Comparison of ENCODE assay signal across 9 mouse cellular contexts in the genomic region with DNA sequence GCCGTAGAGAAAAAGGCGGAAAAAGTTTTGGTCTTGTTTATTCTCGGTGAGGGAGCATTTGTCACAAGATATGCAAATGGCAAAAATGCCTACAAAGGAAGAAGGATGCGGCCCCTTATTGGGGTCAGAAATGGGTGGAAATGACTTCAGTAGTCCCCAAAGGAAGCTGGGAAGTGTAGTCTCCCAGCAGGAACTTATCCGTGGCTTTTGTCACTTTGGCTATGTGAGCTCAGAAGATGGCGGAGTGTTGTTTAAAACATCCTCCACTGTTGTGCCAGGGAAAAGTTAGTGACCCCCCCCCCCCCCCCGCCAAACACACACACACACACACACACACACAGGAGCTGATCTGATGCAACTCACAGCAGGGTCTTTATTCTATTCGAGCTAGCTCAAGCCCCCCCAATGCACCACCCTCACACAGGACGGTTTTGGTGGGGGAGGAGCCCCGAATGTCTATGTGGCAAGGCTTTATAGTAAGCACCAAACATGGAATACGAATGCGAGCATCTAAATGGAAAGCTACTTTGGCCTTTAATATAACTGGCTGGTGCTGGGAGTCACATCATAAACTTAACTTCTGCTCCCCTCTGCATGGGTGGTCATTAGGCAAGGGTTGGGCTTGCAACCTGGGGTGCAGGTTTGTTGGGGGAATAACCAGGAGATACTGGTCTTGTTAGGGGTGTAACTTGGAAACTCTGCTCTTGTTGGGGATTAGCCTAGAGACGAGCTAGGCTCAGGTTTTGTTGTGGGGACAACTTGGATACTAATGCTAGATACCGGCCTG. TPM values are rescaled to one million over a fixed set of nuclear protein-coding genes. Genes with fewer than 3 reads are reported as not detected.
DNase-seq lines count a peak whose midpoint lies in the region; ATAC-seq and TF ChIP-seq lines count a peak whose summit lies in the region.
"Had no signal": no experiment of that assay in that cellular context is flagged by ENCODE, and none has a peak within 500 bp of the region (broad histone marks: within the 10 kb centered on the region; RNA-seq: fewer than 3 reads in every experiment).

No protein-coding gene starts in this region.

- peaks cover 6% of the 10 kb centered on the region for H3K4me1 ChIP-seq in heart, adult 2 months (ENCODE audit: control insufficient read depth, insufficient read depth, low read length)
- peaks cover 15% of the 10 kb centered on the region for H3K4me1 ChIP-seq in limb, embryonic 13.5 days
- H3K4me1 ChIP-seq in midbrain, embryonic 11.5 days (ENCODE audit: control insufficient read depth, insufficient read depth, low read length) = peaks cover 12% of the 10 kb centered on the region

- H3K4me2 ChIP-seq in limb, embryonic 13.5 days (replicated peaks) = peak overlapping the region; percentile 79
- peak overlapping the region; percentile 82 for H3K4me2 ChIP-seq in midbrain, embryonic 11.5 days

- H3K27ac ChIP-seq in heart, adult 2 months = peak overlapping the region; percentile 99
- H3K27ac ChIP-seq in limb, embryonic 13.5 days = peak overlapping the region; percentile 93
- H3K27ac ChIP-seq in midbrain, embryonic 11.5 days (ENCODE audit: low read depth, low read length) = peak overlapping the region; percentile 93

- WGBS in heart, adult 2 months = 28% methylated on average over 13 of the region's 14 CpGs
- WGBS in limb, embryonic 13.5 days = 31% methylated on average over 14 of the region's 14 CpGs
- 28% methylated on average over 14 of the region's 14 CpGs for WGBS in midbrain, embryonic 11.5 days

- peak; percentile 75 for DNase-seq in gastrocnemius, adult 18-20 months (ENCODE audit: low spot score)
- no peak for DNase-seq in gastrocnemius, postnatal 14 days
- DNase-seq in cerebellum, adult 9-10 months = peak; percentile 89
- DNase-seq in heart, adult 2 months = peak; percentile 44 to 73
- peak; percentile 63 to 80 for DNase-seq in kidney, adult 8-10 months
- no peak for DNase-seq in midbrain, embryonic 11.5 days (ENCODE audit: low spot score, missing footprints)
- peak; percentile 63 for DNase-seq in thymus, postnatal 0 days (ENCODE audit: low spot score)

- no peak for TF ChIP-seq EP300 in heart, adult 2 months (IDR thresholded peaks at IDR 0.05; ENCODE audit: insufficient read depth, low read depth, low read length)

- peak; percentile 84 for ATAC-seq in limb, embryonic 13.5 days (ENCODE audit: low FRiP score, low read depth)
- peak; percentile 87 for ATAC-seq in midbrain, embryonic 11.5 days (ENCODE audit: low FRiP score)

- H3K9me3 ChIP-seq in limb, embryonic 13.5 days = 0 out of 2 replicates have a peak, but pooled peaks cover 3% of the 10 kb centered on the region
- no peaks in the 10 kb centered on the region for H3K9me3 ChIP-seq in midbrain, embryonic 11.5 days (ENCODE audit: control insufficient read depth, low read length)

- TF ChIP-seq POLR2A in heart, adult 2 months (IDR thresholded peaks at IDR 0.05; ENCODE audit: insufficient read depth, low read depth, low read length) = peak; percentile 27

- no peaks in the 10 kb centered on the region for H3K79me2 ChIP-seq in heart, adult 2 months (replicated peaks; ENCODE audit: control insufficient read depth, insufficient read depth, low read length)

- intact Hi-C loops in gastrocnemius, postnatal 14 days (cut with DNase I; ENCODE audit: low total_unique reads) = no loop called here
- intact Hi-C loops in heart, adult 2 months (cut with DNase I) = no loop called here

- peak overlapping the region; percentile 59 for H3K4me3 ChIP-seq in heart, adult 2 months
- peak overlapping the region; percentile 55 for H3K4me3 ChIP-seq in limb, embryonic 13.5 days
- peak overlapping the region; percentile 55 for H3K4me3 ChIP-seq in midbrain, embryonic 11.5 days (ENCODE audit: low read depth, low read length)

- H3K9ac ChIP-seq in heart, adult 2 months (ENCODE audit: low read depth, low read length) = peak overlapping the region; percentile 89
- peak overlapping the region; percentile 71 for H3K9ac ChIP-seq in limb, embryonic 13.5 days
- peak overlapping the region; percentile 81 for H3K9ac ChIP-seq in midbrain, embryonic 11.5 days (ENCODE audit: low read length)

- H3K36me3 ChIP-seq in heart, adult 2 months (ENCODE audit: control insufficient read depth, insufficient read depth, low read length) = no peaks in the 10 kb centered on the region
- peaks cover 8% of the 10 kb centered on the region; the same call in 1 of the 2 replicates for H3K36me3 ChIP-seq in limb, embryonic 13.5 days
- no peaks in the 10 kb centered on the region for H3K36me3 ChIP-seq in midbrain, embryonic 11.5 days (ENCODE audit: control insufficient read depth, insufficient read depth, low read length)

- no peaks in the 10 kb centered on the region for H3K27me3 ChIP-seq in heart, adult 2 months (ENCODE audit: control insufficient read depth, insufficient read depth, low read length)
- H3K27me3 ChIP-seq in limb, embryonic 13.5 days = no peaks in the 10 kb centered on the region
- H3K27me3 ChIP-seq in midbrain, embryonic 11.5 days (ENCODE audit: control insufficient read depth, insufficient read depth, low read length) = no peaks in the 10 kb centered on the region

- no peak for TF ChIP-seq CTCF in heart, adult 2 months (IDR thresholded peaks at IDR 0.05)

RNA-seq across cellular contexts. Expression of a gene that starts 0.7 kb away (rescaled TPM):
- 10 to 100 TPM; 21.1 to 25.5 TPM for total RNA-seq in gastrocnemius, adult 18-20 months (2021)
- total RNA-seq in gastrocnemius, postnatal 14 days (2021) = 10 to 100 TPM; 13.2 to 15.4 TPM
- 10 to 100 TPM; 14.9 to 16.6 TPM for total RNA-seq in heart, adult 2 months (2021)
- 13.9 and 19.8 TPM in 2 replicates for polyA plus RNA-seq in heart, adult 2 months (2012; rRNA removed)
- polyA plus RNA-seq in limb, embryonic 13.5 days (2015; fragmentation: Nextera tagmentation; extraction: Ambion mirVana) = 6.9 and 11.6 TPM in 2 replicates
- 15.5 and 15.9 TPM in 2 replicates for polyA plus RNA-seq in midbrain, embryonic 11.5 days (2014; fragmentation: Nextera tagmentation; extraction: Ambion mirVana)
- polyA plus RNA-seq in thymus, postnatal 0 days (2015; fragmentation: Nextera tagmentation; extraction: Ambion mirVana) = 6.1 and 6.8 TPM in 2 replicates
- total RNA-seq: MEL had no signal

RNA-seq across cellular contexts. Expression of a gene that starts 17.3 kb away (rescaled TPM):
- total RNA-seq in gastrocnemius, adult 18-20 months (2021) = 10 to 100 TPM; 14.6 to 24.8 TPM
- total RNA-seq in gastrocnemius, postnatal 14 days (2021) = 10 to 100 TPM; 22.2 to 35.7 TPM
- total RNA-seq in heart, adult 2 months (2021) = 10 to 100 TPM; 70.9 to 82.4 TPM
- polyA plus RNA-seq in heart, adult 2 months (2012; rRNA removed) = 93.7 and 99.3 TPM in 2 replicates
- 10.3 and 10.9 TPM in 2 replicates for polyA plus RNA-seq in limb, embryonic 13.5 days (2015; fragmentation: Nextera tagmentation; extraction: Ambion mirVana)
- polyA plus RNA-seq in midbrain, embryonic 11.5 days (2014; fragmentation: Nextera tagmentation; extraction: Ambion mirVana) = 1.4 and 1.6 TPM in 2 replicates
- 14.9 and 18.0 TPM in 2 replicates for polyA plus RNA-seq in thymus, postnatal 0 days (2015; fragmentation: Nextera tagmentation; extraction: Ambion mirVana)
- total RNA-seq: MEL had no signal

RNA-seq across cellular contexts. Expression of a gene that starts 17.9 kb away (rescaled TPM):
- total RNA-seq in gastrocnemius, adult 18-20 months (2021) = 10 to 100 TPM; 38.5 to 46.1 TPM
- total RNA-seq in gastrocnemius, postnatal 14 days (2021) = 10 to 100 TPM; 48.6 to 48.9 TPM
- 10 to 100 TPM; 17.8 to 18.1 TPM for total RNA-seq in heart, adult 2 months (2021)
- polyA plus RNA-seq in heart, adult 2 months (2012; rRNA removed) = 18.5 and 24.3 TPM in 2 replicates
- 9.2 and 9.3 TPM in 2 replicates for polyA plus RNA-seq in limb, embryonic 13.5 days (2015; fragmentation: Nextera tagmentation; extraction: Ambion mirVana)
- 64.4 and 71.4 TPM in 2 replicates for polyA plus RNA-seq in midbrain, embryonic 11.5 days (2014; fragmentation: Nextera tagmentation; extraction: Ambion mirVana)
- 0.78 and 1.1 TPM in 2 replicates for polyA plus RNA-seq in thymus, postnatal 0 days (2015; fragmentation: Nextera tagmentation; extraction: Ambion mirVana)
- total RNA-seq: MEL had no signal

RNA-seq across cellular contexts. Expression of a gene that starts 34.1 kb away (rescaled TPM):
- total RNA-seq in gastrocnemius, adult 18-20 months (2021) = not detected
- not detected for total RNA-seq in gastrocnemius, postnatal 14 days (2021)
- total RNA-seq in heart, adult 2 months (2021) = not detected
- not detected in 2 replicates for polyA plus RNA-seq in heart, adult 2 months (2012; rRNA removed)
- polyA plus RNA-seq in limb, embryonic 13.5 days (2015; fragmentation: Nextera tagmentation; extraction: Ambion mirVana) = not detected in 2 replicates
- not detected in 2 replicates for polyA plus RNA-seq in midbrain, embryonic 11.5 days (2014; fragmentation: Nextera tagmentation; extraction: Ambion mirVana)
- polyA plus RNA-seq in thymus, postnatal 0 days (2015; fragmentation: Nextera tagmentation; extraction: Ambion mirVana) = 0.48 TPM in 1 of 2 replicates, not detected in the other
- total RNA-seq: MEL had no signal

RNA-seq across cellular contexts. Expression of a gene that starts 38.4 kb away (rescaled TPM):
- total RNA-seq in gastrocnemius, adult 18-20 months (2021) = 10 to 100 TPM; 30.6 to 31.9 TPM
- 10 to 100 TPM; 18.5 to 19.0 TPM for total RNA-seq in gastrocnemius, postnatal 14 days (2021)
- 10 to 100 TPM; 30.0 to 33.2 TPM for total RNA-seq in heart, adult 2 months (2021)
- 27.7 and 33.1 TPM in 2 replicates for polyA plus RNA-seq in heart, adult 2 months (2012; rRNA removed)
- polyA plus RNA-seq in limb, embryonic 13.5 days (2015; fragmentation: Nextera tagmentation; extraction: Ambion mirVana) = 30.7 and 34.1 TPM in 2 replicates
- polyA plus RNA-seq in midbrain, embryonic 11.5 days (2014; fragmentation: Nextera tagmentation; extraction: Ambion mirVana) = 39.9 and 44.1 TPM in 2 replicates
- 15.5 and 15.6 TPM in 2 replicates for polyA plus RNA-seq in thymus, postnatal 0 days (2015; fragmentation: Nextera tagmentation; extraction: Ambion mirVana)
- total RNA-seq: MEL had no signal

Comparison
In these comparisons a context has a peak if more than half of its experiments do, and no peak if none do; other contexts are left out.
1. DNase-seq: peak in gastrocnemius, adult 18-20 months (single experiment), cerebellum, adult 9-10 months (single experiment), heart, adult 2 months (2 of 2), kidney, adult 8-10 months (2 of 2) and thymus, postnatal 0 days (single experiment); none in gastrocnemius, postnatal 14 days (single experiment) and midbrain, embryonic 11.5 days (single experiment).
2. Peak in every context shown above with its lines, with median percentiles within 50 percentile points of each other: H3K27ac ChIP-seq, H3K4me3 ChIP-seq and H3K9ac ChIP-seq.